Mouse (Mus musculus): Measurements from ENCODE around the gene 4930451I11Rik. TPM values are rescaled to one million over a fixed set of nuclear protein-coding genes. Genes with fewer than 3 reads are reported as not detected.

4930451I11Rik gene
- polyA plus RNA-seq, 1 experiment from 2014 or later: not detected

- 91% methylated on average over 14 of the region's 14 CpGs for WGBS
- no peak for ATAC-seq
- Histone ChIP-seq H3K4me3 (no peak overlapping the region), H3K9ac (no peak overlapping the region), H3K27me3 (no peaks in the 10 kb centered on the region), H3K36me3 (ENCODE audit: poor library complexity, severe bottlenecking) (peaks cover 68% of the 10 kb centered on the region), H3K27ac (no peak overlapping the region), H3K4me2 (no peak overlapping the region), H3K9me3 (replicated peaks) (no peaks in the 10 kb centered on the region), H3K4me1 (peaks cover 19% of the 10 kb centered on the region)
Measured at GRCm38 (mm10) chr7:126786142-126786541, 45.3 kb downstream of the 4930451I11Rik start.

- Histone ChIP-seq H3K4me1 (peaks cover 17% of the 10 kb centered on the region), H3K36me3 (ENCODE audit: poor library complexity, severe bottlenecking) (peaks cover 64% of the 10 kb centered on the region), H3K9ac (no peak overlapping the region), H3K9me3 (replicated peaks) (no peaks in the 10 kb centered on the region), H3K4me2 (no peak overlapping the region), H3K27ac (no peak overlapping the region), H3K27me3 (no peaks in the 10 kb centered on the region), H3K4me3 (no peak overlapping the region)
- ATAC-seq: no peak
- WGBS: 84% methylated on average over 4 of the region's 4 CpGs
Measured at GRCm38 (mm10) chr7:126785056-126785455, 46.4 kb downstream of the 4930451I11Rik start.

DNA sequence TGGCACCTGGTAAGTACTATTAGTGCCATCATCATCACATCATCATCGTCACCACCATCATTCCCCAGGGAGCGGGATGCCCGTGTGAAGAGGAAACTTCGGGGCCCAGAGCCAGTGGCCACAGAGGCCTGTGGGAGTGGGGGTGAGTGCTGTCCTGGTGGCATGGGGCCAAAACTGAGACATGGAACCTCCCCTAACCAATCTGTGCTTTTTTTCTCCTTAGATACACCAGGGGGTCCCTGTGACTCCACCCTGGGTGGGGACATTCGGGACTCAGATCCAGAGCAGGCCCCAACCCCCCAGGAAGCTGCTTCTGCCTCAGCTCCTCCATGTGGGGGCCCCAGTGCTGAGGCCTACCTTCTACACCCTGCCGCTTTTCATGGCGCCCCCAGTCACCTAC is 47.0 kb downstream of the 4930451I11Rik start:
- no peaks in the 10 kb centered on the region for H3K27me3 ChIP-seq
- no peaks in the 10 kb centered on the region for H3K9me3 ChIP-seq (replicated peaks)
- peaks cover 20% of the 10 kb centered on the region for H3K4me1 ChIP-seq
- H3K27ac ChIP-seq: no peak overlapping the region
- ATAC-seq: no peak
- no peak overlapping the region for H3K4me3 ChIP-seq
- WGBS: 90% methylated on average over 7 of the region's 7 CpGs
- H3K36me3 ChIP-seq (ENCODE audit: poor library complexity, severe bottlenecking): peaks cover 58% of the 10 kb centered on the region
- no peak overlapping the region for H3K4me2 ChIP-seq
- no peak overlapping the region for H3K9ac ChIP-seq

GRCm38 (mm10) chr7:126782693-126783092 is 48.7 kb downstream of the 4930451I11Rik start:
- peaks cover 50% of the 10 kb centered on the region for H3K36me3 ChIP-seq (ENCODE audit: poor library complexity, severe bottlenecking)
- H3K4me1 ChIP-seq: peaks cover 37% of the 10 kb centered on the region
- H3K4me3 ChIP-seq: no peak overlapping the region
- no peak overlapping the region for H3K27ac ChIP-seq
- ATAC-seq: no peak
- H3K9ac ChIP-seq: no peak overlapping the region
- H3K4me2 ChIP-seq: no peak overlapping the region
- 85% methylated on average over 13 of the region's 13 CpGs for WGBS
- no peaks in the 10 kb centered on the region for H3K27me3 ChIP-seq
- no peaks in the 10 kb centered on the region for H3K9me3 ChIP-seq (replicated peaks)

DNA sequence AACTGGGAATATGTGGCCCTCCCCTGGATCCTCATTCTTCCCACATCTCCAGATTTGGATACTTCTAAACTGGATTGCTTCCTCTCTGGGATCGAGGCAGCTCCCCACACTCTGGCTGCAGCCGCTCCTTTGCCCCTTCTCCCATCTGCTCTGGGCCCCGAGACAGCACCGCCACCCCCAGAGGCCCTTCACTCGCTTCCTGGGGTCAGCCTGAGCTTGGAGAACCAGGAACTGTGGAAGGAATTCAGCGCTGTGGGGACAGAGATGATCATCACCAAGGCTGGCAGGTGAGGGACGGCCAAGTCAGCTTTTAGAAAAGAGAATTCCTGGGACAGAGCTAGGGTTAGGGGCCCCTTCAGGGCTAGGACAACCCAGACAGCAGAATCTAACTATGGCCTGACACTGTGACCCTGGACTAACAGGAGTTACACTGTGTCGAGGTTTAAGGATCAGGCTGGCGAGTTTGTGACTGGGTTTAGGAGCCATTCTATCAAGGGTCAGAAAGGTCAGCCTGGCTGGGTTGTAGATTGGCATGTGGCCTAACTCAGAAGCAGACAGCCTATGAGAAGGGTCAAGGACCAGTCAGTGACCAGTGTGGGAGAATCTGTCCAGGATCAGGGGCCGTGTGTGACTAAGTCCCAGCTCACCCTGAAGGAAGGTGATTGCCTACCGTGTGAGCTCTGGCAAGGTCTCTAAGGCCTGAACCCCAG is 49.6 kb downstream of the 4930451I11Rik start:
- peaks cover 41% of the 10 kb centered on the region for H3K36me3 ChIP-seq (ENCODE audit: poor library complexity, severe bottlenecking)
- H3K9me3 ChIP-seq (replicated peaks): no peaks in the 10 kb centered on the region
- H3K27me3 ChIP-seq: no peaks in the 10 kb centered on the region
- H3K27ac ChIP-seq: peak overlapping the region; percentile 7; the same call in 1 of the 2 replicates
- H3K4me1 ChIP-seq: peaks cover 44% of the 10 kb centered on the region
- no peak for ATAC-seq
- H3K4me3 ChIP-seq: peak overlapping the region; percentile 45; the same call in 1 of the 2 replicates
- H3K4me2 ChIP-seq: peak overlapping the region; percentile 92
- 47% methylated on average over 11 of the region's 11 CpGs for WGBS
- no peak overlapping the region for H3K9ac ChIP-seq

- peaks cover 34% of the 10 kb centered on the region for H3K36me3 ChIP-seq (ENCODE audit: poor library complexity, severe bottlenecking)
- peaks cover 49% of the 10 kb centered on the region for H3K4me1 ChIP-seq
- peak within 1 kb of the TSS; percentile 45 for H3K4me3 ChIP-seq
- ATAC-seq: no peak
- H3K4me2 ChIP-seq: peak within 1 kb of the TSS; percentile 92
- H3K9me3 ChIP-seq (replicated peaks): no peaks in the 10 kb centered on the region
- no peaks in the 10 kb centered on the region for H3K27me3 ChIP-seq
- H3K9ac ChIP-seq: peak within 1 kb of the TSS; percentile 71
- peak within 1 kb of the TSS; percentile 85 for H3K27ac ChIP-seq
- WGBS: 6% methylated on average over 22 of the region's 22 CpGs
Measured at GRCm38 (mm10) chr7:126780971-126781635, 50.3 kb downstream of the 4930451I11Rik start, which contains the start of gene Tbx6. TSS of gene Tbx6 (plus strand) at chr7:126781483.

Other genes starting within 250 kb of the 4930451I11Rik start
- gene Apobr, start 246.7 kb downstream of the 4930451I11Rik start, polyA plus RNA-seq (2015; fragmentation: Nextera tagmentation; extraction: Ambion mirVana): 0.38 and 0.46 TPM in 2 replicates
- gene Cln3, start 245.8 kb downstream of the 4930451I11Rik start, polyA plus RNA-seq (2015; fragmentation: Nextera tagmentation; extraction: Ambion mirVana): 26.3 and 30.8 TPM in 2 replicates
- not detected in 2 replicates for gene Il27, start 236.7 kb downstream of the 4930451I11Rik start, polyA plus RNA-seq (2015; fragmentation: Nextera tagmentation; extraction: Ambion mirVana)
- gene Nupr1, start 200.8 kb downstream of the 4930451I11Rik start, polyA plus RNA-seq (2015; fragmentation: Nextera tagmentation; extraction: Ambion mirVana): 2.1 and 2.5 TPM in 2 replicates
- 57.3 and 64.6 TPM in 2 replicates for gene Sgf29, start 182.3 kb downstream of the 4930451I11Rik start, polyA plus RNA-seq (2015; fragmentation: Nextera tagmentation; extraction: Ambion mirVana)
- 0.46 and 0.68 TPM in 2 replicates for gene Sult1a1, start 155.2 kb downstream of the 4930451I11Rik start, polyA plus RNA-seq (2015; fragmentation: Nextera tagmentation; extraction: Ambion mirVana)
- gene Bola2, start 136.2 kb downstream of the 4930451I11Rik start, polyA plus RNA-seq (2015; fragmentation: Nextera tagmentation; extraction: Ambion mirVana): 183 and 187 TPM in 2 replicates
- gene Slx1b, start 135.9 kb downstream of the 4930451I11Rik start, polyA plus RNA-seq (2015; fragmentation: Nextera tagmentation; extraction: Ambion mirVana): 16.6 TPM in 2 replicates
- 72.7 and 77.1 TPM in 2 replicates for gene Coro1a, start 123.9 kb downstream of the 4930451I11Rik start, polyA plus RNA-seq (2015; fragmentation: Nextera tagmentation; extraction: Ambion mirVana)
- 75.3 and 78.3 TPM in 2 replicates for gene Mapk3, start 72.0 kb downstream of the 4930451I11Rik start, polyA plus RNA-seq (2015; fragmentation: Nextera tagmentation; extraction: Ambion mirVana)
- 1.7 and 2.8 TPM in 2 replicates for gene Gdpd3, start 65.3 kb downstream of the 4930451I11Rik start, polyA plus RNA-seq (2015; fragmentation: Nextera tagmentation; extraction: Ambion mirVana)
- gene Ypel3, start 54.7 kb downstream of the 4930451I11Rik start, polyA plus RNA-seq (2015; fragmentation: Nextera tagmentation; extraction: Ambion mirVana): 124 and 143 TPM in 2 replicates
- 0.43 and 0.55 TPM in 2 replicates for gene Tbx6, start 50.2 kb downstream of the 4930451I11Rik start, polyA plus RNA-seq (2015; fragmentation: Nextera tagmentation; extraction: Ambion mirVana)
- 246 and 258 TPM in 2 replicates for gene Ppp4c, start 39.1 kb downstream of the 4930451I11Rik start, polyA plus RNA-seq (2015; fragmentation: Nextera tagmentation; extraction: Ambion mirVana)
- gene Fam57b, start 34.0 kb downstream of the 4930451I11Rik start, polyA plus RNA-seq (2015; fragmentation: Nextera tagmentation; extraction: Ambion mirVana): 27.0 and 30.0 TPM in 2 replicates
- gene Doc2a, start 15.8 kb upstream of the 4930451I11Rik start, polyA plus RNA-seq (2015; fragmentation: Nextera tagmentation; extraction: Ambion mirVana): 4.1 and 4.2 TPM in 2 replicates
- gene Hirip3, start 30.3 kb upstream of the 4930451I11Rik start, polyA plus RNA-seq (2015; fragmentation: Nextera tagmentation; extraction: Ambion mirVana): 47.7 and 49.1 TPM in 2 replicates
- 94.9 and 96.2 TPM in 2 replicates for gene Ino80e, start 30.7 kb upstream of the 4930451I11Rik start, polyA plus RNA-seq (2015; fragmentation: Nextera tagmentation; extraction: Ambion mirVana)
- 51.9 and 60.0 TPM in 2 replicates for gene Taok2, start 53.1 kb upstream of the 4930451I11Rik start, polyA plus RNA-seq (2015; fragmentation: Nextera tagmentation; extraction: Ambion mirVana)
- 30.5 and 35.3 TPM in 2 replicates for gene Tmem219, start 91.3 kb upstream of the 4930451I11Rik start, polyA plus RNA-seq (2015; fragmentation: Nextera tagmentation; extraction: Ambion mirVana)
- 69.4 and 69.8 TPM in 2 replicates for gene Kctd13, start 97.2 kb upstream of the 4930451I11Rik start, polyA plus RNA-seq (2015; fragmentation: Nextera tagmentation; extraction: Ambion mirVana)
- 2.5 and 5.1 TPM in 2 replicates for gene Asphd1, start 117.9 kb upstream of the 4930451I11Rik start, polyA plus RNA-seq (2015; fragmentation: Nextera tagmentation; extraction: Ambion mirVana)
- gene Sez6l2, start 118.9 kb upstream of the 4930451I11Rik start, polyA plus RNA-seq (2015; fragmentation: Nextera tagmentation; extraction: Ambion mirVana): 16.8 and 18.4 TPM in 2 replicates
- gene Cdipt, start 144.3 kb upstream of the 4930451I11Rik start, polyA plus RNA-seq (2015; fragmentation: Nextera tagmentation; extraction: Ambion mirVana): 82.9 and 95.8 TPM in 2 replicates
- gene Cdiptos, start 144.5 kb upstream of the 4930451I11Rik start, polyA plus RNA-seq (2015; fragmentation: Nextera tagmentation; extraction: Ambion mirVana): 0.42 and 1.2 TPM in 2 replicates
- 2.5 and 3.2 TPM in 2 replicates for gene Mvp, start 183.0 kb upstream of the 4930451I11Rik start, polyA plus RNA-seq (2015; fragmentation: Nextera tagmentation; extraction: Ambion mirVana)
- 0.65 and 1.0 TPM in 2 replicates for gene Pagr1b, start 184.8 kb upstream of the 4930451I11Rik start, polyA plus RNA-seq (2015; fragmentation: Nextera tagmentation; extraction: Ambion mirVana)
- 41.7 and 74.5 TPM in 2 replicates for gene Pagr1a, start 185.7 kb upstream of the 4930451I11Rik start, polyA plus RNA-seq (2015; fragmentation: Nextera tagmentation; extraction: Ambion mirVana)
- 41.1 and 88.0 TPM in 2 replicates for gene Gm42742, start 189.5 kb upstream of the 4930451I11Rik start, polyA plus RNA-seq (2015; fragmentation: Nextera tagmentation; extraction: Ambion mirVana)
- gene Prrt2, start 189.6 kb upstream of the 4930451I11Rik start, polyA plus RNA-seq (2015; fragmentation: Nextera tagmentation; extraction: Ambion mirVana): 6.8 and 8.3 TPM in 2 replicates
- 63.9 and 65.8 TPM in 2 replicates for gene Maz, start 195.4 kb upstream of the 4930451I11Rik start, polyA plus RNA-seq (2015; fragmentation: Nextera tagmentation; extraction: Ambion mirVana)
- gene Kif22, start 210.8 kb upstream of the 4930451I11Rik start, polyA plus RNA-seq (2015; fragmentation: Nextera tagmentation; extraction: Ambion mirVana): 135 and 143 TPM in 2 replicates

All from forebrain, embryonic 13.5 days (tissue).